Mouse (Mus musculus) sigmoid colon, adult 10 weeks (tissue): ENCODE measurements around the gene Ccdc150. TPM values are rescaled to one million over a fixed set of nuclear protein-coding genes. Genes with fewer than 3 reads are reported as not detected.

Experiments
- polyA plus RNA-seq: library from polyadenylated mRNA; stranded (reverse); fragments of 350-450 nt; fragmentation: Illumina TruSeq; extraction: RNeasy Lipid Tissue Mini Kit (QIAGEN cat#74804); gene quantifications from one replicate; pipeline ENCODE4 v1.2.3, GENCODE M21; 2014; ENCODE audit warnings: low read depth, low replicate concordance

The Ccdc150 gene
- 0.13 TPM for polyA plus RNA-seq

GRCm38 (mm10) chr1:54250158-54250866, at the start of gene Ccdc150:
TSS of gene Ccdc150 (plus strand) at chr1:54250683.

Other genes with a start within 250 kb of the Ccdc150 start
- gene Hecw2, start 55.5 kb upstream of the Ccdc150 start, polyA plus RNA-seq, result 2.1 TPM
- 37.0 TPM for gene Gtf3c3, start 188.3 kb downstream of the Ccdc150 start, polyA plus RNA-seq